Mouse (Mus musculus): ENCODE results near the gene Gla. TPM values are rescaled to one million over a fixed set of nuclear protein-coding genes. Genes with fewer than 3 reads are reported as not detected.

Gene Gla
- 5.2 and 7.0 TPM in 2 replicates for polyA plus RNA-seq (2015; fragmentation: Nextera tagmentation; extraction: Ambion mirVana)

DNA sequence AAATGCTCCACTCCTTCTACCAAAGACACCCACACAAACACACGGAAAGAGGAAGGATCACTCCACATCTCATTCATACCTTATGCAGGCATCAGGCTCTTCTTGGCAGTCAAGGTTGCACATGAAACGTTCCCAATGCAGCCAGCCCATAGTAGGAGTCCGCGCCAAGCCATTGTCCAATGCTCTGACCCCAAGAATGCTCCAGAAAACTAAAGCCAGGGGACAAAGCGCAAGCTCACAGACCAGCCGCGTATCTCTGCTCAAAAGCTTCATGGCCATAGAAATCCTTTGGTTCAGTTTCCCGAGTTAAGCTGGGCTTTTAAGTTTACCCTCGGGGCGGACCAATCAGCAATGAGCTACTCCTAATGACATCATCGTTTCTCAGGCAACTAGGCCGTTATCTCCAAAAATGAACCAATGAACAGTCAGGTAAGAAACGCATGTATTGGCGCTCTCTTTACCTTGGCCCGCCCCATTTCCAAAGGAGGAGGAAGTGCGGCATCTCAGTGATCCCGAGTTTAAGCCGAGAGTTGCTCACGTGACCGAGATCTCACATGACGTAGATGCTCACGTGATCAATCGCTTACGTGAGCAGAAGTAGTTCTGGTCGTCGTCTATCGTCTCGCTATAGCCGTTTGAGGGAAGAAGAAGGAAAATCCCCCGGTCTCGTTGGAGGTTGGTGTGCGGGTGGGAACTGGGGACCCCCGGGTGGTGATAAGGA is at the start of gene Gla, which contains the start of gene Hnrnph2:
Gla (minus strand) TSS at position 467 of the 721 bp plus-strand sequence.
Hnrnph2 (plus strand) TSS at position 521 of the 721 bp plus-strand sequence.
- peak within 1 kb of the TSS; percentile 52 for H3K4me3 ChIP-seq
- H3K27me3 ChIP-seq: no peaks in the 10 kb centered on the region
- peak within 1 kb of the TSS; percentile 60 for H3K4me2 ChIP-seq
- no peaks in the 10 kb centered on the region for H3K36me3 ChIP-seq
- peak within 1 kb of the TSS; percentile 86 for H3K27ac ChIP-seq
- peak within 1 kb of the TSS; percentile 55 for H3K9ac ChIP-seq
- 14% methylated on average over 33 of the region's 33 CpGs for WGBS
- H3K4me1 ChIP-seq: peaks cover 5% of the 10 kb centered on the region; the same call in 1 of the 2 replicates
- peak; percentile 97 for ATAC-seq (ENCODE audit: borderline replicate concordance, extremely low read depth, low FRiP score, low TSS enrichment)
- H3K9me3 ChIP-seq: no peaks in the 10 kb centered on the region

DNA sequence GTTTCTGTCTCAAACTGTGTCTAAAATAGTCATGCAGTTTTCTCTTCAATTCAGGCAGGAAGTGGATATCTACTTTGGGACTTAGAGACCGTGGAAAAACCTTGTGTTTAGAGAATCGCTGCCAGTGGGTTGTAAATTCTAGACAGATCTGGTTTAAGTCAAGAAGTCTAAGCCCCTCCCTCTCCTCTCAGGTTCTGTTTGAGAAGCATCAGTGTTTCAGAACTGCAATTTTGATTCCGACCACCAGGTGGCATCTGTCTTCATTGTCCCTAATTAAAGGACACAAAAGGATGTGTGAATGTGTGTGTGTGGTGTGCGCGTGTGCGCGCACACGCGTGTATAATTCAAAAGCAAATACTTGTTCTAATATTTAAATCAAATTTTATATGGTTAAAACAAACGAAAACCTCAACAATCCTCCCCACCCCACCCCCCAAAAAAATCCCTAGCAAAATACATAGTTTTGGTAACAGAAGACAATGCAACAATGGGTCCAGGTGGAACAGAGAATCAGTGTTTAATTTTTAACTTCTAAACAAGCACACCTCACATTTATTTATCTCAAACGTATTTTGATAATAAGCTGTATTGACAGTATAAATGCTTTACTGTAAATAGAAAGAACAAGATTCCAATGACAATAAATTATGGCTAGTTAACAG is 47.2 kb upstream of the Gla start:
- no peak overlapping the region for H3K4me3 ChIP-seq
- no peak overlapping the region for H3K4me2 ChIP-seq
- H3K27ac ChIP-seq: no peak overlapping the region
- no peaks in the 10 kb centered on the region for H3K27me3 ChIP-seq
- no peaks in the 10 kb centered on the region for H3K9me3 ChIP-seq
- ATAC-seq (ENCODE audit: borderline replicate concordance, extremely low read depth, low FRiP score, low TSS enrichment): peak; percentile 69
- no peaks in the 10 kb centered on the region for H3K4me1 ChIP-seq
- no peaks in the 10 kb centered on the region for H3K36me3 ChIP-seq
- no peak overlapping the region for H3K9ac ChIP-seq
- WGBS: 15% methylated on average over 11 of the region's 11 CpGs

DNA sequence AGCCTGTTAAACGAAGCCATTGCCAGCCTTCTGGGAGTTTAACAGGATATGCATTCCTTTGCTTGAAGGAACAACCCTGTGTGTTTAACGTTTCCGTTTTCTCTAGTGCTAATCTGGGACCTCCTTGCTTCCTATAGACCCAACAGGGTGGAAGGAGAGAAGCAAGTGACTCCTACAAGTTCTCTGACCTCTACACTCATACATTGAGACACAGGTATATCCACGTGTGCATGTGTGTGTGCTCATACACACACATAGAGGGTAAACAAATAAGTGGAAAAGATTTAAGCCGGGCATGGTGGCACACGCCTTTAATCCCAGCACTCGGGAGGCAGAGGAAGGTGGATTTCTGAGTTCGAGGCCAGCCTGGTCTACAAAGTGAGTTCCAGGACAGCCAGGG is 46.5 kb upstream of the Gla start:
- Histone ChIP-seq H3K4me3 (no peak overlapping the region), H3K27ac (no peak overlapping the region), H3K9ac (no peak overlapping the region), H3K27me3 (no peaks in the 10 kb centered on the region), H3K4me2 (no peak overlapping the region), H3K4me1 (no peaks in the 10 kb centered on the region), H3K36me3 (no peaks in the 10 kb centered on the region), H3K9me3 (no peaks in the 10 kb centered on the region)
- ATAC-seq (ENCODE audit: borderline replicate concordance, extremely low read depth, low FRiP score, low TSS enrichment): no peak
- 60% methylated on average over 8 of the region's 8 CpGs for WGBS

DNA sequence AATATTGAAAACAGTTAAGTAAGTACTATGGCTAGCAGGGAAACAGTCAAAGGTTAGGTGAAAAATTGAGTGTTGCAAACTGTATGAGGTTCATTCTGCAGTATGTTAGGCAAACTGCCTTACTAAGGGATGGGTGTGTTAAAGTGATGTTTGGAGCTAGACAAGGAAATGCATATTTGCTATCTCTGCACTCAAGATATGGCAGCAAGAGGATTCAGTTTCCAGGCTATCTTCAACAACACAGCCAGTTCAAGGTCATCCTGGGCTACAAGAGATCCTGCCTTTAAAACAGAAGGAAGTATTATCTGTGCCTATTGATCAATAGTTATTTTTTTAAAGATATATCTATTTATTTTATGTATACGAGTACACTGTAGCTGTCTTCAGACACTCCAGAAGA is 45.4 kb upstream of the Gla start:
- no peak for ATAC-seq (ENCODE audit: borderline replicate concordance, extremely low read depth, low FRiP score, low TSS enrichment)
- no peaks in the 10 kb centered on the region for H3K27me3 ChIP-seq
- no peaks in the 10 kb centered on the region for H3K36me3 ChIP-seq
- no peaks in the 10 kb centered on the region for H3K4me1 ChIP-seq
- H3K4me3 ChIP-seq: no peak overlapping the region
- no peaks in the 10 kb centered on the region for H3K9me3 ChIP-seq
- H3K4me2 ChIP-seq: no peak overlapping the region
- no peak overlapping the region for H3K9ac ChIP-seq
- H3K27ac ChIP-seq: no peak overlapping the region
- WGBS: 76% methylated on average over 1 of the region's 1 CpGs

DNA sequence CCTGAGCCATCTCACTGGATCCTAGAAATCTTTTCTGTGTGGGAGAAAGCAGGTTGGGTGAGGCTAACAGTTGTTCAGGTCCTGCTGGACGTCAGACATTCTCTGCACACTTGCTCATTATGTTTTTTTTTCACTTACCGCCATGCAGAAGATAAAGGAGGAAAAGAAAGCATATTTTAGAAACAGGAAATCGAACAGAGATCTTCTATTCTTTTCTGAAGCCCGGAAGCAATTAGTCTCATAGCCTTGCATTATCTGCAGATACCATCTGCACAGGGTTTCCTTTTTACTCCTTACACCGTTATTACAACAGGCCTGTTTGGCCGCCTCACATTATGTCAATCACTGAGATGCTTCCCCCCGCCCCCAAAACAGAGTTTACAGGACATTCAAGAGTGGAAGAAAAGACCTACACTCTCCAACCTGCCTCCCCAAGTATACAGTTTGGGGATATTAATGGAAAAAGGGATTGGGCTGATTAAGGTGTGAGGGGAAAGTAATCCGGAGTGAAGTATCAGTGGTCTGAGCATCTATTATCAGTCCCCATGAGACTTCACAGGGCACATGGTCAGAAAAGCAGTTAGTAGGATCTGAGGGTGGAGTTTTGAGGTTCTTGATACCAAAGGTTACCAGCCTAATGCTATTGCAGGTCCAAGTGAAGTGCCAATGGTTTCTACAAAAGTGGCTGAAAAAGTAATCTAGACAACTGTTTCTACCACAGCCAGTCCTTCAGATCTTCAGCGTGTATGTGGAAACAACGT is 40.3 kb upstream of the Gla start:
- no peak for ATAC-seq (ENCODE audit: borderline replicate concordance, extremely low read depth, low FRiP score, low TSS enrichment)
- Histone ChIP-seq H3K4me3 (no peak overlapping the region), H3K9ac (no peak overlapping the region), H3K4me1 (no peaks in the 10 kb centered on the region), H3K27me3 (no peaks in the 10 kb centered on the region), H3K27ac (peak overlapping the region; percentile 57), H3K9me3 (no peaks in the 10 kb centered on the region), H3K36me3 (no peaks in the 10 kb centered on the region), H3K4me2 (no peak overlapping the region)
- 51% methylated on average over 10 of the region's 10 CpGs for WGBS

DNA sequence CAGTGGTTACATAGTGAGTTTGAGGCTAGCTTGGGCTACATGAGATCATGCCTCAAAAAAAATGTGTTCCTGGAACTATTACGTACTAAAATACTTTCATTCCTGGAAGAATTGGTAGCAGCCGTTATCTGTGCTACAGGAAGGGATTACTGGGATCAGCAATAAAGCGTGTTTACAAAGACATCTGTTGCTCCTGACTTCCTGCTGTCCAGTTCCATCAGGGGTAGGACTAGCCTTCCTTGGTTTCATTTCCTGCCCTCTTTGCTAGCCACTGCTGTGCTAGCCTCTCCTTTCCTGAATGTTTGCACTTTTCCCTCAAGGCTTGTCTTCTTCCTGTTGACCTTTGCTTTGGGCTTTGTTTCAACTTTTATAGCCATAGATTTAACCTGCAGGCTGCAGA is 34.9 kb upstream of the Gla start:
- H3K27ac ChIP-seq: no peak overlapping the region
- H3K36me3 ChIP-seq: no peaks in the 10 kb centered on the region
- no peaks in the 10 kb centered on the region for H3K9me3 ChIP-seq
- WGBS: 53% methylated on average over 3 of the region's 3 CpGs
- H3K4me3 ChIP-seq: no peak overlapping the region
- ATAC-seq (ENCODE audit: borderline replicate concordance, extremely low read depth, low FRiP score, low TSS enrichment): no peak
- no peak overlapping the region for H3K4me2 ChIP-seq
- no peaks in the 10 kb centered on the region for H3K27me3 ChIP-seq
- no peaks in the 10 kb centered on the region for H3K4me1 ChIP-seq
- no peak overlapping the region for H3K9ac ChIP-seq

DNA sequence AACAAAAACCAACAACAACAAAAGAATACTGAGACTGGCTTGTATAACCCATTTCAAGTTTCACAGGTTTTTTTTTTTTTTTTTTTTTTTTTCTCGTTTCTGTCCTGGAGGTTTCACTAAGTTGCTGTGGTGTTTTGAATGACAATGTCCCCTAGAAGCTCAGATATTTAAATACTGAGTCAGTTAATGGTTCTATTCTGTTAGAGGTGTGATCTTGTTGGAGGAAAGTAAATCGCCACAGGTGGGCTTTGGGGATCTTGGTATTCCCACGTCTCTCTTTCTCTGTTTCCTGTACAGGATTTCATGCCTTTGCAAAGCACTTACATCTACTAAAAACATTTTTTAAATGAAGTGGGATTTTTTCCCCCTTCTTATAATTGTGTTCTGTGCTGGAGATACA is 34.2 kb upstream of the Gla start:
- H3K9ac ChIP-seq: no peak overlapping the region
- ATAC-seq (ENCODE audit: borderline replicate concordance, extremely low read depth, low FRiP score, low TSS enrichment): no peak
- no peak overlapping the region for H3K27ac ChIP-seq
- no peak overlapping the region for H3K4me3 ChIP-seq
- H3K4me1 ChIP-seq: no peaks in the 10 kb centered on the region
- WGBS: 32% methylated on average over 3 of the region's 3 CpGs
- H3K27me3 ChIP-seq: no peaks in the 10 kb centered on the region
- no peaks in the 10 kb centered on the region for H3K36me3 ChIP-seq
- H3K9me3 ChIP-seq: no peaks in the 10 kb centered on the region
- H3K4me2 ChIP-seq: no peak overlapping the region

DNA sequence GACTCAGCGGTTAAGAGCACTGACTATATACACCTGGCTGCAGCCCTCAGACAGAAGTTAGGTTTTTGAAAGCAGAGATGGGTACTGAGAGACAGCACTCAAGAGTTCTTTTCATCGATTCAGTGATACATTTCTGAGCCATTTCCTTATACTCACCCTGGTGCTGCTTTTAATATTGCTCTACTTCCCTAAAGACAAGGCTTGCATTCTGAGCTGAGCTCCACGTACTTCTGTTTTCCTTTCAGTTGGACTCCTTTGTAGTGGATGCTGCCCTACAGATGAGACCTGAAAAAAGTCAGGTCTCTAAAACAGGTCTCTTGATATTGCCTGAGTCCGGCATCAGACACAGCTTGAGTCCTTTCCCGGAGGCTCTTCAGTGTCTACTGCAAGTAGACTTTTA is 31.8 kb upstream of the Gla start:
- Histone ChIP-seq H3K36me3 (no peaks in the 10 kb centered on the region), H3K27me3 (no peaks in the 10 kb centered on the region), H3K9ac (no peak overlapping the region), H3K4me2 (no peak overlapping the region), H3K27ac (no peak overlapping the region), H3K4me1 (no peaks in the 10 kb centered on the region), H3K9me3 (no peaks in the 10 kb centered on the region), H3K4me3 (no peak overlapping the region)
- 85% methylated on average over 5 of the region's 5 CpGs for WGBS
- ATAC-seq (ENCODE audit: borderline replicate concordance, extremely low read depth, low FRiP score, low TSS enrichment): no peak

DNA sequence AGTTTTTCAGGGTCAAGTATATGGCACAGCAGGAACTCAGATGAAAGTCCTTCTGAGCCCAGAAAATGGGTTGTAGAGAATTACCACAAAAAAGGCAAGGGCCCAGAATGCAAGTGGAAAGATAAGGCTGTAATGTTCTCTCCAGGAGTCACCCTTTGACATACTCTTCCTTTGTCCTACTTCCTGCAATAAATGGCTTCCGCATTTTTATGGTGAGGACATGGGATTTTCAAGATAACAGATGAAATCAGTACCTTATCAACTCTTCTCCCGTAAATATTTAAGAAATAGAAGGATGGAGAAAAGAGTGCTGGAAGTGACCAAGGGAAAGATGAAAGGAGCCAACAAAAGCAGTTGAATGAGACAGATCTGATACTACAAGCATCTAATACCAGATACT is 27.3 kb upstream of the Gla start:
- Histone ChIP-seq H3K4me2 (no peak overlapping the region), H3K4me3 (no peak overlapping the region), H3K27ac (no peak overlapping the region), H3K4me1 (no peaks in the 10 kb centered on the region), H3K36me3 (no peaks in the 10 kb centered on the region), H3K9ac (no peak overlapping the region), H3K9me3 (no peaks in the 10 kb centered on the region), H3K27me3 (no peaks in the 10 kb centered on the region)
- 67% methylated on average over 2 of the region's 2 CpGs for WGBS
- ATAC-seq (ENCODE audit: borderline replicate concordance, extremely low read depth, low FRiP score, low TSS enrichment): no peak

DNA sequence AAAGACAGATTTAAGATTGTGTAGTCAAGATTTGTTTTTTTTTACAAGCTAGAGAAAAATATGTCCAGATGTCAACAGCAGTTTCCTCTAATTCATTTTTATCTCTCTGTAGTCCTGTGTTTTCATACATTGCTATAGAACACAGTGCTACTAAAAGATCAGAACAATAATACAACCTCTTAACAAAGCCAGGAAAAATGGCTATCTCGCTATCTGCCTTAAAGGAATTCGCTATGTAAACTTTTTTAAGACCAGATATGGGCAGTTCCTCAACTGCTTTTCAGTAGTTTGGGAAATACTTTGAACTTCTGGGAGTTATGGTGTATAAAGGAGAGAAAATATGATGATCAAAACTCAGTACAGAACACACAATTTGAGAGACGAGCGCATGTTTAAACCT is 22.4 kb upstream of the Gla start:
- Histone ChIP-seq H3K27ac (no peak overlapping the region), H3K4me3 (no peak overlapping the region), H3K4me2 (no peak overlapping the region), H3K9me3 (no peaks in the 10 kb centered on the region), H3K27me3 (no peaks in the 10 kb centered on the region), H3K4me1 (no peaks in the 10 kb centered on the region), H3K36me3 (no peaks in the 10 kb centered on the region), H3K9ac (no peak overlapping the region)
- no peak for ATAC-seq (ENCODE audit: borderline replicate concordance, extremely low read depth, low FRiP score, low TSS enrichment)
- 51% methylated on average over 4 of the region's 4 CpGs for WGBS

DNA sequence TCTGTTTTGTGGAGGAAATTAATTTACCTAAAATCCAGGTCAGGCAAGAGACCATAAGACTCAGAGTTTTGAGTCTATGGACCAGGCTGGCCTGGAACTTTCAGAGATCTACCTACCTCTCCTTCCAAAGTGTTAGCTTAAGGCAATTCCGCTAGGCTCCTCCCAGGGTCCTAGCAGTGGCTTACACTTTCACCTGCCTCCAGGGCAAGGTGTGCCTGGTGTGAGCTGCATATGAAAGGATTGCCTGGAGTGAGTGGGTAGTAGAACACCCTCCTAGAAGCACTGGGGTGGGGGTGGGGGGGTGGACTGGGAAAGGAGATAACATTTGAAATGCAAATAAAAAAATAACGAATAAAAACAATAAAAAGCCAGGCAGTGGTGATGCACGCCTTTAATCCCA is 20.8 kb upstream of the Gla start:
- no peak overlapping the region for H3K4me3 ChIP-seq
- no peak for ATAC-seq (ENCODE audit: borderline replicate concordance, extremely low read depth, low FRiP score, low TSS enrichment)
- no peaks in the 10 kb centered on the region for H3K4me1 ChIP-seq
- H3K36me3 ChIP-seq: no peaks in the 10 kb centered on the region
- H3K9ac ChIP-seq: no peak overlapping the region
- H3K4me2 ChIP-seq: no peak overlapping the region
- no peaks in the 10 kb centered on the region for H3K27me3 ChIP-seq
- no peak overlapping the region for H3K27ac ChIP-seq
- WGBS: 72% methylated on average over 3 of the region's 3 CpGs
- no peaks in the 10 kb centered on the region for H3K9me3 ChIP-seq
